Mouse (Mus musculus) cerebellum, postnatal 4 days (tissue): ENCODE measurements around the gene Tmem81.

Source experiments
- DNase-seq, 2 experiments: peaks; one replicate each; pipeline ENCODE4 v3.0.0; 2022; ENCODE audit warnings: low spot score in 2 of 2, mixed read lengths in 1 of 2

Gene Tmem81

GRCm38 (mm10) chr1:132519734-132520133 lies 13.7 kb downstream of the Tmem81 start:
- DNase-seq, result no peak

- no peak for DNase-seq
Measured at GRCm38 (mm10) chr1:132520764-132521163, 14.7 kb downstream of the Tmem81 start.

GRCm38 (mm10) chr1:132523048-132523447 lies 17.0 kb downstream of the Tmem81 start:
- DNase-seq, result peak in 1 of 2 experiments; percentile 62

GRCm38 (mm10) chr1:132523920-132524319 lies 17.9 kb downstream of the Tmem81 start:
- DNase-seq, result peak in 1 of 2 experiments; percentile 47

GRCm38 (mm10) chr1:132525832-132526231 lies 19.8 kb downstream of the Tmem81 start:
- peak; percentile 56 to 88 for DNase-seq

- no peak for DNase-seq
Measured at GRCm38 (mm10) chr1:132528071-132528470, 22.0 kb downstream of the Tmem81 start.

- DNase-seq, result no peak
Measured at GRCm38 (mm10) chr1:132528647-132529334, 22.8 kb downstream of the Tmem81 start.

GRCm38 (mm10) chr1:132530631-132531191 lies 24.7 kb downstream of the Tmem81 start:
- peak in 1 of 2 experiments; percentile 57 for DNase-seq

GRCm38 (mm10) chr1:132532521-132532920 lies 26.5 kb downstream of the Tmem81 start:
- no peak for DNase-seq

GRCm38 (mm10) chr1:132533840-132534239 lies 27.8 kb downstream of the Tmem81 start:
- DNase-seq, result no peak

GRCm38 (mm10) chr1:132535541-132535940 lies 29.5 kb downstream of the Tmem81 start:
- no peak for DNase-seq

GRCm38 (mm10) chr1:132536416-132536815 lies 30.4 kb downstream of the Tmem81 start:
- DNase-seq, result no peak

- DNase-seq, result peak in 1 of 2 experiments; percentile 65
Measured at GRCm38 (mm10) chr1:132537736-132538135, 31.7 kb downstream of the Tmem81 start.

GRCm38 (mm10) chr1:132540701-132541100 lies 34.7 kb downstream of the Tmem81 start:
- no peak for DNase-seq

GRCm38 (mm10) chr1:132541171-132541823 lies 35.3 kb downstream of the Tmem81 start:
- DNase-seq, result no peak

- DNase-seq, result no peak
Measured at GRCm38 (mm10) chr1:132541824-132542599, 36.0 kb downstream of the Tmem81 start.

- DNase-seq, result peak in 1 of 2 experiments; percentile 74
Measured at GRCm38 (mm10) chr1:132542762-132543306, 36.8 kb downstream of the Tmem81 start, which contains the start of gene Cntn2. Cntn2 (minus strand) TSS chr1:132543256.

- DNase-seq, result no peak
Measured at GRCm38 (mm10) chr1:132543789-132544188, 37.8 kb downstream of the Tmem81 start.

- peak in 1 of 2 experiments; percentile 84 for DNase-seq
Measured at GRCm38 (mm10) chr1:132557901-132558631, 52.0 kb downstream of the Tmem81 start.
